Mouse (Mus musculus): ENCODE results near the gene Slc12a5. TPM values are rescaled to one million over a fixed set of nuclear protein-coding genes. Genes with fewer than 3 reads are reported as not detected.
A peak's percentile ranks its signal among the peaks of the same experiment; 100 is the strongest.

The Slc12a5 gene
- polyA plus RNA-seq, 1 experiment from 2014 or later = 21.4 TPM

- ATAC-seq (ENCODE audit: low FRiP score) = no peak
- 60% methylated on average over 11 of the region's 11 CpGs for WGBS
- no peaks in the 10 kb centered on the region for H3K36me3 ChIP-seq
- H3K4me2 ChIP-seq = no peak overlapping the region
- no peak overlapping the region for H3K4me3 ChIP-seq
- H3K9me3 ChIP-seq = no peaks in the 10 kb centered on the region
- no peak overlapping the region for H3K9ac ChIP-seq
- peaks cover 30% of the 10 kb centered on the region; the same call in 1 of the 2 replicates for H3K27me3 ChIP-seq
- peaks cover 5% of the 10 kb centered on the region for H3K4me1 ChIP-seq (replicated peaks)
- H3K27ac ChIP-seq = peak overlapping the region; percentile 10
Observed at GRCm38 (mm10) chr2:164930706-164931581, 29.7 kb upstream of the Slc12a5 start.

- Histone ChIP-seq H3K4me2 (no peak overlapping the region), H3K9ac (no peak overlapping the region), H3K4me3 (no peak overlapping the region), H3K9me3 (no peaks in the 10 kb centered on the region), H3K27ac (no peak overlapping the region), H3K27me3 (peaks cover 39% of the 10 kb centered on the region), H3K4me1 (replicated peaks) (peaks cover 11% of the 10 kb centered on the region), H3K36me3 (no peaks in the 10 kb centered on the region)
- no peak for ATAC-seq (ENCODE audit: low FRiP score)
- 61% methylated on average over 7 of the region's 10 CpGs for WGBS
Observed at GRCm38 (mm10) chr2:164933534-164933933, 27.1 kb upstream of the Slc12a5 start.

GRCm38 (mm10) chr2:164935991-164936390 is 24.6 kb upstream of the Slc12a5 start:
- Histone ChIP-seq H3K4me1 (replicated peaks) (peaks cover 31% of the 10 kb centered on the region), H3K9me3 (no peaks in the 10 kb centered on the region), H3K27ac (no peak overlapping the region), H3K4me3 (no peak overlapping the region), H3K9ac (no peak overlapping the region), H3K36me3 (no peaks in the 10 kb centered on the region), H3K4me2 (no peak overlapping the region), H3K27me3 (peaks cover 58% of the 10 kb centered on the region)
- ATAC-seq (ENCODE audit: low FRiP score) = no peak
- WGBS = 78% methylated on average over 4 of the region's 4 CpGs

- H3K27ac ChIP-seq = peak overlapping the region; percentile 88
- 3% methylated on average over 39 of the region's 39 CpGs for WGBS
- peaks cover 65% of the 10 kb centered on the region for H3K27me3 ChIP-seq
Observed at GRCm38 (mm10) chr2:164938146-164939091, 22.2 kb upstream of the Slc12a5 start.

GRCm38 (mm10) chr2:164939106-164939505 is 21.5 kb upstream of the Slc12a5 start:
- Histone ChIP-seq H3K4me2 (peak overlapping the region; percentile 64), H3K4me1 (replicated peaks) (peaks cover 28% of the 10 kb centered on the region), H3K9ac (peak overlapping the region; percentile 71), H3K27me3 (peaks cover 68% of the 10 kb centered on the region), H3K9me3 (no peaks in the 10 kb centered on the region), H3K4me3 (peak overlapping the region; percentile 38), H3K27ac (peak overlapping the region; percentile 88), H3K36me3 (no peaks in the 10 kb centered on the region)
- peak; percentile 53; the same call in 1 of the 2 replicates for ATAC-seq (ENCODE audit: low FRiP score)
- WGBS = 3% methylated on average over 11 of the region's 11 CpGs

More at GRCm38 (mm10) chr2:164938146-164939091, 22.2 kb upstream of the Slc12a5 start:
- Histone ChIP-seq H3K9me3 (no peaks in the 10 kb centered on the region), H3K4me1 (replicated peaks) (peaks cover 28% of the 10 kb centered on the region), H3K4me3 (peak overlapping the region; percentile 38), H3K36me3 (no peaks in the 10 kb centered on the region), H3K4me2 (peak overlapping the region; percentile 64), H3K9ac (peak overlapping the region; percentile 71)
- peak; percentile 88 for ATAC-seq (ENCODE audit: low FRiP score)

- H3K36me3 ChIP-seq = no peaks in the 10 kb centered on the region
- H3K4me2 ChIP-seq = peak within 1 kb of the TSS; percentile 64
- 0 out of 2 replicates have a peak within 1 kb of the TSS, but pooled peaks have one; percentile 71 for H3K9ac ChIP-seq
- 24% methylated on average over 10 of the region's 10 CpGs for WGBS
- peaks cover 62% of the 10 kb centered on the region for H3K27me3 ChIP-seq
- 0 out of 2 replicates have a peak within 1 kb of the TSS, but pooled peaks have one; percentile 38 for H3K4me3 ChIP-seq
- peaks cover 28% of the 10 kb centered on the region for H3K4me1 ChIP-seq (replicated peaks)
- no peak for ATAC-seq (ENCODE audit: low FRiP score)
- no peaks in the 10 kb centered on the region for H3K9me3 ChIP-seq
- H3K27ac ChIP-seq = peak within 1 kb of the TSS; percentile 88
Observed at GRCm38 (mm10) chr2:164940140-164940830, 20.3 kb upstream of the Slc12a5 start, which contains the start of gene Mmp9. Gene Mmp9, plus strand, starts transcription at chr2:164940780.

GRCm38 (mm10) chr2:164942692-164943290 is 17.8 kb upstream of the Slc12a5 start:
- no peak overlapping the region for H3K4me2 ChIP-seq
- H3K27ac ChIP-seq = no peak overlapping the region
- H3K4me3 ChIP-seq = no peak overlapping the region
- H3K9ac ChIP-seq = no peak overlapping the region
- no peaks in the 10 kb centered on the region for H3K9me3 ChIP-seq
- H3K36me3 ChIP-seq = no peaks in the 10 kb centered on the region
- H3K4me1 ChIP-seq (replicated peaks) = peaks cover 28% of the 10 kb centered on the region
- no peak for ATAC-seq (ENCODE audit: low FRiP score)
- WGBS = 20% methylated on average over 5 of the region's 5 CpGs
- H3K27me3 ChIP-seq = peaks cover 71% of the 10 kb centered on the region

GRCm38 (mm10) chr2:164947506-164947905 is 13.1 kb upstream of the Slc12a5 start:
- Histone ChIP-seq H3K4me2 (no peak overlapping the region), H3K4me1 (replicated peaks) (peaks cover 13% of the 10 kb centered on the region), H3K36me3 (no peaks in the 10 kb centered on the region), H3K4me3 (no peak overlapping the region), H3K9ac (no peak overlapping the region), H3K9me3 (no peaks in the 10 kb centered on the region), H3K27me3 (peaks cover 86% of the 10 kb centered on the region), H3K27ac (no peak overlapping the region)
- no peak for ATAC-seq (ENCODE audit: low FRiP score)
- WGBS = 30% methylated on average over 4 of the region's 4 CpGs

GRCm38 (mm10) chr2:164947930-164948329 is 12.7 kb upstream of the Slc12a5 start:
- Histone ChIP-seq H3K4me3 (no peak overlapping the region), H3K4me2 (no peak overlapping the region), H3K36me3 (no peaks in the 10 kb centered on the region), H3K27me3 (peaks cover 87% of the 10 kb centered on the region), H3K4me1 (replicated peaks) (peaks cover 18% of the 10 kb centered on the region), H3K27ac (no peak overlapping the region), H3K9me3 (no peaks in the 10 kb centered on the region), H3K9ac (peak overlapping the region; percentile 39; the same call in 1 of the 2 replicates)
- no peak for ATAC-seq (ENCODE audit: low FRiP score)
- WGBS = 11% methylated on average over 7 of the region's 7 CpGs

GRCm38 (mm10) chr2:164948962-164949361 is 11.6 kb upstream of the Slc12a5 start:
- WGBS = 7% methylated on average over 25 of the region's 25 CpGs
- Histone ChIP-seq H3K9ac (peak overlapping the region; percentile 21; the same call in 1 of the 2 replicates), H3K36me3 (no peaks in the 10 kb centered on the region), H3K4me1 (replicated peaks) (peaks cover 26% of the 10 kb centered on the region), H3K4me2 (peak overlapping the region; percentile 45), H3K27ac (no peak overlapping the region), H3K9me3 (no peaks in the 10 kb centered on the region), H3K27me3 (peaks cover 89% of the 10 kb centered on the region), H3K4me3 (peak overlapping the region; percentile 27)
- no peak for ATAC-seq (ENCODE audit: low FRiP score)

GRCm38 (mm10) chr2:164950501-164950900 is 10.1 kb upstream of the Slc12a5 start:
- no peak overlapping the region for H3K27ac ChIP-seq
- ATAC-seq (ENCODE audit: low FRiP score) = no peak
- 0 out of 2 replicates have a peak overlapping the region, but pooled peaks have one; percentile 27 for H3K4me3 ChIP-seq
- H3K4me2 ChIP-seq = no peak overlapping the region
- 35% methylated on average over 13 of the region's 13 CpGs for WGBS
- H3K27me3 ChIP-seq = peaks cover 93% of the 10 kb centered on the region
- no peaks in the 10 kb centered on the region for H3K36me3 ChIP-seq
- no peaks in the 10 kb centered on the region for H3K9me3 ChIP-seq
- H3K9ac ChIP-seq = no peak overlapping the region
- H3K4me1 ChIP-seq (replicated peaks) = peaks cover 26% of the 10 kb centered on the region
